Mouse (Mus musculus) ES-CJ7 (cell line): ENCODE results near the gene Itga9.

Experiments used
- DNase-seq: peaks from one replicate; pipeline ENCODE4 v3.0.0; 2011; ENCODE audit warnings: low read depth, low spot score

Gene Itga9

GRCm38 (mm10) chr9:118873031-118873430 is 266.5 kb downstream of the Itga9 start:
- DNase-seq: no peak

- DNase-seq: no peak
These were observed 267.1 kb downstream of the Itga9 start for GRCm38 (mm10) chr9:118873596-118873995.

- no peak for DNase-seq
These were observed 269.2 kb downstream of the Itga9 start for GRCm38 (mm10) chr9:118875705-118876104.

GRCm38 (mm10) chr9:118876902-118877301 is 270.4 kb downstream of the Itga9 start:
- no peak for DNase-seq

GRCm38 (mm10) chr9:118877365-118878008 is 271.0 kb downstream of the Itga9 start:
- no peak for DNase-seq

- peak; percentile 57 for DNase-seq
These were observed 272.1 kb downstream of the Itga9 start for GRCm38 (mm10) chr9:118878596-118878995.

GRCm38 (mm10) chr9:118881281-118881945 is 274.9 kb downstream of the Itga9 start:
- peak; percentile 65 for DNase-seq

- DNase-seq: no peak
These were observed 275.4 kb downstream of the Itga9 start for GRCm38 (mm10) chr9:118881946-118882284.

- no peak for DNase-seq
These were observed 276.7 kb downstream of the Itga9 start for GRCm38 (mm10) chr9:118883150-118883549.

- DNase-seq: no peak
These were observed 279.3 kb downstream of the Itga9 start for GRCm38 (mm10) chr9:118885785-118886184.

GRCm38 (mm10) chr9:118887201-118887600 is 280.7 kb downstream of the Itga9 start:
- no peak for DNase-seq

GRCm38 (mm10) chr9:118887734-118888133 is 281.2 kb downstream of the Itga9 start:
- DNase-seq: no peak

- DNase-seq: no peak
These were observed 283.7 kb downstream of the Itga9 start for GRCm38 (mm10) chr9:118890149-118890548.

- no peak for DNase-seq
These were observed 284.2 kb downstream of the Itga9 start for GRCm38 (mm10) chr9:118890645-118891044.

- no peak for DNase-seq
These were observed 284.6 kb downstream of the Itga9 start for GRCm38 (mm10) chr9:118891068-118891467.

GRCm38 (mm10) chr9:118891593-118891992 is 285.1 kb downstream of the Itga9 start:
- DNase-seq: no peak

- no peak for DNase-seq
These were observed 288.6 kb downstream of the Itga9 start for GRCm38 (mm10) chr9:118895101-118895500.

GRCm38 (mm10) chr9:118900677-118901076 is 294.2 kb downstream of the Itga9 start:
- DNase-seq: no peak

- no peak for DNase-seq
These were observed 295.4 kb downstream of the Itga9 start for GRCm38 (mm10) chr9:118901917-118902316.

- DNase-seq: peak; percentile 75
These were observed 301.6 kb downstream of the Itga9 start for GRCm38 (mm10) chr9:118907934-118908620.

GRCm38 (mm10) chr9:118913048-118913447 is 306.6 kb downstream of the Itga9 start:
- no peak for DNase-seq

GRCm38 (mm10) chr9:118913613-118914012 is 307.1 kb downstream of the Itga9 start:
- DNase-seq: no peak

- DNase-seq: no peak
These were observed 308.1 kb downstream of the Itga9 start for GRCm38 (mm10) chr9:118914589-118914988.
